Comparison of ENCODE assay signal across 17 mouse cellular contexts in the genomic region with DNA sequence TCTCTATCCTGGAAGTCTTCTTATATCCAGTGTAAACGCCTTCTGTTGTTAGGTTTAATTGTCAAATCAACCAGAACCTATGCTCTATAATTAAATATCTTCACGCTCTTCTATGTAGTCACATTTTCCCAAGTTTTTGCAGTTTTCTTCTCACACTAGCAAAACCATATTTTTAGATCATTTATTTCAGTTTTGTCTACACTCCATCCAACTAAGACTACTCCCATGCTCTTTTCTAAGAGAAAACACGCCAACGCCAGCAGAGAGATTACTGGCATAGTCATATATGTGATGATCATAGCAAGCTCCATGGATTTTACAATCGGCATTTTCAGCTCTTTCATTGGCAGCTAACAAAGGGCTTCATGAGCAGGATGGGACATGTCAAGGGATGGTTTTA.
"Had no signal": no experiment of that assay in that cellular context is flagged by ENCODE, and none has a peak within 500 bp of the region (broad histone marks: within the 10 kb centered on the region; RNA-seq: fewer than 3 reads in every experiment).

No protein-coding gene starts in this region.

- H3K27ac ChIP-seq: liver, embryonic 15.5 days; lung, embryonic 15.5 days; macrophage; midbrain, embryonic 13.5 days; midbrain, embryonic 15.5 days; neural tube, embryonic 12.5 days had no signal

- H3K4me2 ChIP-seq: liver, embryonic 15.5 days; lung, embryonic 15.5 days; midbrain, embryonic 11.5 days; midbrain, embryonic 13.5 days; midbrain, embryonic 15.5 days; neural tube, embryonic 12.5 days had no signal

- H3K36me3 ChIP-seq: liver, embryonic 15.5 days; lung, embryonic 15.5 days; midbrain, embryonic 13.5 days; midbrain, embryonic 15.5 days; neural tube, embryonic 12.5 days had no signal

- DNase-seq: liver, postnatal 0 days; lung, adult 2 months; lung, postnatal 14 days; lung, postnatal 36 days; right cerebral cortex, postnatal 25 days; thymus, adult 2 months; thymus, postnatal 25 days; thymus, postnatal 4 days had no signal

- H3K4me3 ChIP-seq: liver, embryonic 15.5 days; lung, embryonic 15.5 days; megakaryocyte, embryonic 14.5 days; midbrain, embryonic 13.5 days; midbrain, embryonic 15.5 days; neural tube, embryonic 12.5 days had no signal

- H3K9ac ChIP-seq: liver, embryonic 15.5 days; liver, postnatal 0 days; lung, embryonic 15.5 days; midbrain, embryonic 13.5 days; midbrain, embryonic 15.5 days; neural tube, embryonic 12.5 days had no signal

- ATAC-seq: liver, postnatal 0 days; lung, postnatal 0 days; midbrain, embryonic 13.5 days; midbrain, embryonic 15.5 days had no signal

- H3K27me3 ChIP-seq: liver, embryonic 15.5 days; lung, embryonic 15.5 days; megakaryocyte, embryonic 14.5 days; midbrain, embryonic 13.5 days; midbrain, embryonic 15.5 days; neural tube, embryonic 12.5 days had no signal

- H3K9me3 ChIP-seq: liver, embryonic 15.5 days; lung, embryonic 15.5 days; megakaryocyte, embryonic 14.5 days; midbrain, embryonic 13.5 days; midbrain, embryonic 15.5 days; neural tube, embryonic 12.5 days had no signal

- H3K4me1 ChIP-seq: liver, embryonic 15.5 days; lung, embryonic 15.5 days; megakaryocyte, embryonic 14.5 days; neural tube, embryonic 12.5 days had no signal
